Mouse (Mus musculus) limb, embryonic 13.5 days (tissue): ENCODE measurements at regions not wholly inside any gene's neighbourhood (a gene's known extent, or its start where the extent isn't known, plus 50 kb on each side); places are given as distances from the start of the nearest gene placed in this dataset.
A peak's percentile ranks its signal among the peaks of the same experiment; 100 is the strongest.

Source experiments
- ATAC-seq: fragments of 200-750 bp; cut with Nextera tagmentation; 2 replicates; pipeline ENCODE4 v1.8.0; 2017; ENCODE audit warnings: low read depth, moderate number of reproducible peaks, moderate TSS enrichment; ENCODE audit not compliant: low FRiP score
- H3K27ac ChIP-seq: fragments of 300-500 bp; sonication (generic); 2 replicates; pipeline ENCODE4 v1.5.1; 2015; ENCODE audit warnings: inconsistent platforms, mild to moderate bottlenecking, moderate library complexity
- H3K27me3 ChIP-seq: fragments of 300-500 bp; sonication (generic); 2 replicates; pipeline ENCODE4 v1.6.1; 2015; ENCODE audit warnings: mild to moderate bottlenecking, inconsistent platforms
- H3K36me3 ChIP-seq: fragments of 300-500 bp; sonication (generic); 2 replicates; pipeline ENCODE4 v1.6.1; 2015; ENCODE audit warnings: inconsistent platforms, mild to moderate bottlenecking, moderate library complexity
- H3K4me1 ChIP-seq: fragments of 300-500 bp; sonication (generic); 2 replicates; pipeline ENCODE4 v1.6.1; 2015; ENCODE audit warnings: inconsistent platforms
- H3K4me2 ChIP-seq: fragments of 300-500 bp; sonication (generic); replicated peaks from 2 replicates; pipeline ENCODE4 v1.6.1; 2015; ENCODE audit warnings: inconsistent platforms, mild to moderate bottlenecking, moderate library complexity
- H3K4me3 ChIP-seq: fragments of 300-500 bp; sonication (generic); 2 replicates; pipeline ENCODE4 v1.5.1; 2015; ENCODE audit warnings: moderate library complexity, mild to moderate bottlenecking, inconsistent platforms
- H3K9ac ChIP-seq: fragments of 300-500 bp; sonication (generic); 2 replicates; pipeline ENCODE4 v1.6.1; 2015; ENCODE audit warnings: mild to moderate bottlenecking, inconsistent platforms
- H3K9me3 ChIP-seq: fragments of 300-500 bp; sonication (generic); 2 replicates; pipeline ENCODE4 v1.6.1; 2016; ENCODE audit warnings: inconsistent platforms
- WGBS: fragments of 180-500 bp; shearing (Covaris S2); methylation state at CpG from one replicate; pipeline ENCODE4 v1.1.7; 2015; 5-methylcytosine and 5-hydroxymethylcytosine counted together

DNA sequence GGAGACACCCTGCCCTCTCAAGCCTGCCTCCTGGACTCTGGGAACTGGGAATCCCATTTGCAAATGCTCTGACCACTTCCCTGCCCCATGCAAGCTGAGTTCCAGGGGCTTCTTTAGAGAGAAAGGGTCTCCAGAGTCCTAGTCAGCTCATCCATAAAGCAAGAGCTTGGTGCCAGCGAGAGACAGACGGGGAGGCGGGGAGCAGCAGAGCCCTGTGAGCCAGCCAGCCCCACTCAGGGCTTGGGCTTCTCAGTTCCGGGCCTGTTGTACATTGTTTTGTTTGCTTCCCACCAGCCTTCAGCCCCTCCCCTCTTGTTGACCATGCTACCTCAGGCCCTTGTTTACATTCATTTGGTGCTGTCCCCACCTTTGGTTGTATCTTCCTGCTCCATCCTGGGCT is 143.9 kb upstream of the Thy1 start:
- Histone ChIP-seq H3K4me3 (no peak overlapping the region), H3K9me3 (no peaks in the 10 kb centered on the region), H3K36me3 (no peaks in the 10 kb centered on the region), H3K27ac (no peak overlapping the region), H3K27me3 (no peaks in the 10 kb centered on the region; the same call in 1 of the 2 replicates), H3K9ac (no peak overlapping the region), H3K4me1 (no peaks in the 10 kb centered on the region), H3K4me2 (no peak overlapping the region)
- 43% methylated on average over 4 of the region's 4 CpGs for WGBS
- ATAC-seq: no peak

- Histone ChIP-seq H3K27ac (no peak overlapping the region), H3K4me3 (no peak overlapping the region), H3K9me3 (no peaks in the 10 kb centered on the region), H3K9ac (no peak overlapping the region), H3K36me3 (no peaks in the 10 kb centered on the region), H3K4me1 (no peaks in the 10 kb centered on the region), H3K27me3 (no peaks in the 10 kb centered on the region; the same call in 1 of the 2 replicates), H3K4me2 (no peak overlapping the region)
- WGBS: 78% methylated on average over 4 of the region's 4 CpGs
- ATAC-seq: no peak
Measured at GRCm38 (mm10) chr9:43908325-43908724, 134.9 kb upstream of the Thy1 start.

GRCm38 (mm10) chr9:43915015-43915414 is 128.2 kb upstream of the Thy1 start:
- Histone ChIP-seq H3K27ac (no peak overlapping the region), H3K9me3 (no peaks in the 10 kb centered on the region), H3K4me2 (no peak overlapping the region), H3K4me3 (no peak overlapping the region), H3K9ac (no peak overlapping the region), H3K36me3 (no peaks in the 10 kb centered on the region), H3K27me3 (peaks cover 26% of the 10 kb centered on the region), H3K4me1 (peaks cover 3% of the 10 kb centered on the region)
- no peak for ATAC-seq
- 55% methylated on average over 5 of the region's 5 CpGs for WGBS

- H3K9ac ChIP-seq: no peak overlapping the region
- no peaks in the 10 kb centered on the region for H3K36me3 ChIP-seq
- no peak overlapping the region for H3K4me2 ChIP-seq
- peaks cover 47% of the 10 kb centered on the region for H3K27me3 ChIP-seq
- no peaks in the 10 kb centered on the region for H3K9me3 ChIP-seq
- H3K4me1 ChIP-seq: peaks cover 4% of the 10 kb centered on the region
- H3K4me3 ChIP-seq: no peak overlapping the region
- no peak for ATAC-seq
- 50% methylated on average over 10 of the region's 10 CpGs for WGBS
- H3K27ac ChIP-seq: no peak overlapping the region
Measured at GRCm38 (mm10) chr9:43917467-43917866, 125.7 kb upstream of the Thy1 start.

- Histone ChIP-seq H3K4me1 (peaks cover 4% of the 10 kb centered on the region), H3K4me2 (no peak overlapping the region), H3K36me3 (no peaks in the 10 kb centered on the region), H3K4me3 (no peak overlapping the region), H3K9ac (no peak overlapping the region), H3K27ac (no peak overlapping the region), H3K9me3 (no peaks in the 10 kb centered on the region), H3K27me3 (peaks cover 62% of the 10 kb centered on the region)
- ATAC-seq: no peak
- WGBS: 81% methylated on average over 17 of the region's 17 CpGs
Measured at GRCm38 (mm10) chr9:43919010-43919409, 124.2 kb upstream of the Thy1 start.

DNA sequence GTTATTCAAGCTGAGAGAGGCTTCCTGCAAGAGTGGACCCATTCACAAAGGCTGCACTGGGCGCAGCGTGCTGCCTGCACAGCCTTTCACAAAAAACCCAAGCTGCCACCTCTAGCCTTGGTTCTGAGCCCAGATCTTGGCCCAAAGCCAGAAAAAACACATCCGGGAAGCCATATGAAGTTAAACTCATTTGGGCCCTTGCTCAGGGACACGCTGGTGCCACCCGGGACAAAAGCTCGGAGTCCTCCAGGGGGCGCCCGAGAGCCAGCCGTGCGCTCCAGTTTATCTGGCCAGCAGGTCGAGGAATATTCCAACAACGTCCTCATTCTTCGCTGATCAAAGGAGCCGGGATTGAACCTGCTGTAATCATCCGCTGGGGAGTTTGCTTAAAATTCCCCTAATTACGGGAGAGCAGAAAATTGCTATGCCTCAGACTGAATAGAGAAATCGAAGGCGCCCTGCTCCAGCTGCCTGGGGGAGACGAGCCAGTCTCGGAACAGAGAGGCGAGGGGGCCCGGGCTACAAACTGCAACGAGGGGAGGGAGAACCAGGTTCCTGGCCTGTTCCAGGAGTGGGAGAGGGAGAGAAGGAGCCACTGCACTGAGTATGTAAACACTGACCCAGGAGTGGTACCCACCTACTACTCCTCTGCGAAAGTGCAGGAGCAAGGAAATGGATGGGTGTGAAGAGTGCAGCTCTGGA is 123.0 kb upstream of the Thy1 start:
- peak; percentile 11; the same call in 1 of the 2 replicates for ATAC-seq
- Histone ChIP-seq H3K9me3 (no peaks in the 10 kb centered on the region), H3K4me3 (no peak overlapping the region), H3K9ac (no peak overlapping the region), H3K27me3 (peaks cover 63% of the 10 kb centered on the region), H3K27ac (no peak overlapping the region), H3K36me3 (no peaks in the 10 kb centered on the region), H3K4me2 (peak overlapping the region; percentile 34; the same call in 1 of the 2 replicates), H3K4me1 (peaks cover 4% of the 10 kb centered on the region)
- 10% methylated on average over 24 of the region's 24 CpGs for WGBS

DNA sequence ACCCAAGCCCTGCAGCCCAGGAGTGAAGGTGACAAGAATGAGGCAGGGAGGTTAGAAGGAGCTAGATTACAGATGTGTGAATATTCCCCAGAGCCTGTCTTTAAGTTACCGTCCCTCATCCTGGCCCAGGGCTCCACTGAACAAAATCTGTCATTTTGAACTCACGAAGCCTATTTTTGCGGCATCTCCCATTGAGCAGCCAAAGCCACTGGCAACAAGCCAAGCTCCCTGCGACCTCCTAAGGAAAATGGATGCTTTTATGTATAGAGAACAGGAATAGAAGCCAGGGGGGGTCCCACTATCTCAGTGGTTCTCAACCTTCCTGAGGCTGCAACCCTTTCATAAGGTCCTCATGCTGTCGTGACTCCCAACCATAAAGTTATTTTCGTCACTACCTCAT is 121.0 kb upstream of the Thy1 start:
- Histone ChIP-seq H3K4me1 (peaks cover 4% of the 10 kb centered on the region), H3K4me2 (no peak overlapping the region), H3K9ac (no peak overlapping the region), H3K27ac (no peak overlapping the region), H3K27me3 (peaks cover 56% of the 10 kb centered on the region), H3K36me3 (no peaks in the 10 kb centered on the region), H3K4me3 (no peak overlapping the region), H3K9me3 (no peaks in the 10 kb centered on the region)
- no peak for ATAC-seq
- 51% methylated on average over 6 of the region's 6 CpGs for WGBS

DNA sequence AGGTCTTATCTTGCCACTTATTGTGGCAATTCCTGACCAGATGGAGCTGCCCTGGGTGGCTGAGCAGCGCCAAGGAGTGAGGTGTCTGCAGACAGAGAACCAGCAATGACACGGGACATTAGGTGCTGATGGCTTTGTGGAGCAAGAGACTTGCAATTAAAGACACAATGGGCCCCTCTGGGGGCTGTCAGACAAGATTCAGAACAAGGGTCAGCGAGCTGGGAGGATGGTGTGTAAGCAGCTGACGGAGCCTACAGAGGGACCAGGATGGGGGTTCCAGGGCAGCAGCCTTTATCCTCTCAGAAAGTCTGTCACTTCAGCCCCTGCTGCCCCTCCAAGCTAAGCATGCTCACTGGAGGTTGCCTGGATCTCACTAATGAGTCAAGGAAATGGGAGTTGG is 120.1 kb upstream of the Thy1 start:
- Histone ChIP-seq H3K9me3 (no peaks in the 10 kb centered on the region), H3K4me2 (no peak overlapping the region), H3K27me3 (peaks cover 49% of the 10 kb centered on the region), H3K4me1 (peaks cover 4% of the 10 kb centered on the region), H3K27ac (no peak overlapping the region), H3K4me3 (no peak overlapping the region), H3K36me3 (no peaks in the 10 kb centered on the region), H3K9ac (no peak overlapping the region)
- ATAC-seq: no peak
- 28% methylated on average over 4 of the region's 4 CpGs for WGBS

DNA sequence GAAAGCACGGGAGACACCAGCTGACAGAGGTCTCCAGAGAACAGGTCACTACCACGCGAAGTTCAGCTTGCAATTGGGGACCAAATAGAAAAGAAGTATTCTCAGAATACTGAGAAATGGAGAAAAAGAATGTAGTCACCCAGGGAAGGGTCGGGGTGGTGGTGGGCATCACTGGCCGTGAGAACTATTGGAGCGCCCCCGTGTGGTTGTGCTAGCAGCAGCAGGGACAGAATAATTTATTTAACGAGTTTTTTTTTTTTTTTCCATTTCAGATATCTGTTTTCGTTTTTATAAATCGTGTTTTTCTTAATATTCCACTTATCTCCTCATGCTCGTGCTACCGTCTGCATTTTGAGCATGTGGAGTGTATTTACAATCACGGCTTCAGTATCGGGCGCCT is 118.4 kb upstream of the Thy1 start:
- H3K4me1 ChIP-seq: peaks cover 3% of the 10 kb centered on the region
- no peak for ATAC-seq
- H3K27me3 ChIP-seq: peaks cover 37% of the 10 kb centered on the region
- no peak overlapping the region for H3K4me2 ChIP-seq
- H3K9me3 ChIP-seq: no peaks in the 10 kb centered on the region
- H3K9ac ChIP-seq: no peak overlapping the region
- H3K36me3 ChIP-seq: no peaks in the 10 kb centered on the region
- no peak overlapping the region for H3K4me3 ChIP-seq
- 36% methylated on average over 15 of the region's 15 CpGs for WGBS
- no peak overlapping the region for H3K27ac ChIP-seq

- Histone ChIP-seq H3K9ac (no peak overlapping the region), H3K9me3 (no peaks in the 10 kb centered on the region), H3K27me3 (peaks cover 18% of the 10 kb centered on the region), H3K27ac (no peak overlapping the region), H3K36me3 (no peaks in the 10 kb centered on the region), H3K4me2 (no peak overlapping the region), H3K4me3 (no peak overlapping the region), H3K4me1 (no peaks in the 10 kb centered on the region)
- 34% methylated on average over 7 of the region's 7 CpGs for WGBS
- ATAC-seq: no peak
Measured at GRCm38 (mm10) chr9:43929312-43930036, 113.7 kb upstream of the Thy1 start.

DNA sequence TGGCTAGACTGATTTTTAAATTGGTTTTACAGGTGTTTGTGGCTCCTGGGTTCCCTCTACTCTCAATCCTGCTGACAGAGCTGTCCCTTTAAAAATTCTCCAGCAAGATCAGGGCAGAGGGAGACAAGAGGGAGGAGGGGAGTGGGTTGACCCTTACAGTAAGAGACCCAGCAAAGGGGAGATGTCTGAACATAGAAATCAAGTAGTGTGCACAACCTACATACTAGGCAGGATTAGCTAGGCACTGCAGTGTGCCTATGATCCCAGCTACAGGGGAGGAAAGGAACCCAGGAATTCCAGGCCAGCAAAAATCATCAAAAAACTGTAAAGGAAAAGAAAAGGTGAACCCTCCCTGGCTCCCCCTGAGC is 113.2 kb upstream of the Thy1 start:
- no peak overlapping the region for H3K27ac ChIP-seq

GRCm38 (mm10) chr9:43930476-43930875 is 112.7 kb upstream of the Thy1 start:
- Histone ChIP-seq H3K9me3 (no peaks in the 10 kb centered on the region), H3K36me3 (no peaks in the 10 kb centered on the region), H3K4me2 (no peak overlapping the region), H3K27ac (no peak overlapping the region), H3K9ac (no peak overlapping the region), H3K27me3 (peaks cover 23% of the 10 kb centered on the region), H3K4me1 (no peaks in the 10 kb centered on the region), H3K4me3 (no peak overlapping the region)
- ATAC-seq: no peak
- 68% methylated on average over 3 of the region's 3 CpGs for WGBS

More for the DNA sequence above, 113.2 kb upstream of the Thy1 start:
- Histone ChIP-seq H3K4me2 (no peak overlapping the region), H3K9me3 (no peaks in the 10 kb centered on the region), H3K36me3 (no peaks in the 10 kb centered on the region), H3K4me1 (no peaks in the 10 kb centered on the region), H3K9ac (no peak overlapping the region), H3K27me3 (peaks cover 20% of the 10 kb centered on the region), H3K4me3 (no peak overlapping the region)
- ATAC-seq: no peak
